Mouse (Mus musculus) megakaryocyte, embryonic 14.5 days (primary cell): Measurements from ENCODE around the gene Mrc2.

ENCODE experiments used
- FLI1 ChIP-seq: IDR thresholded peaks from 2 replicates; pipeline ENCODE4 v1.6.1; 2012; ENCODE audit warnings: low read length, inconsistent platforms, mixed read lengths
- GATA1 ChIP-seq: IDR thresholded peaks from 3 replicates; pipeline ENCODE4 v1.6.1; 2012; ENCODE audit warnings: mixed read lengths, low read length, inconsistent platforms, borderline replicate concordance

DNA sequence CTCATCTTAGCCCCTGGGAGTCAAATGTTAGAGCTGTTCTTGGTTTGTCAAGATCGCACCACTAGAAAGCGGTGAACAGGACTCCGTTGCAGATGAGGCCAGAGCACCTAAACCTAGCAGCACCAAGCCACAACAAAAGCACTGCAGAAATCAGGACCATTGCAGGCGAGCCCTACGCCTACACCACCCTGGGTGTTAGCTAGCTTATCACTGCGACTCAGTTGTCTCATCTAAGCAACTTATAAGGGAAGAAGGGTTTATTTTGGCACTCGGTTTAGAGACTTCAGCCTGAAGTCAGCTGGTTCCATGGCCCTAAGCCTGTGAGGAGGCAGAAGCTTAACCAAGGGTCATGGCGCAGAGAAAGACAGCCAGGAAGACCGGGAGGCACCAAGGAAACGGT lies 3.6 kb downstream of the Mrc2 start:
- TF ChIP-seq GATA1 (no peak), FLI1 (no peak)
